Mouse (Mus musculus) heart, adult 2 months (tissue): ENCODE results near the gene E2f7.

Experiments
- CTCF ChIP-seq: fragments of 200-600 bp; IDR thresholded peaks from 2 replicates; pipeline ENCODE4 v1.8.1; 2022; ENCODE audit warnings: antibody characterized with exemption, mild to moderate bottlenecking, moderate library complexity
- EP300 ChIP-seq: fragments of 200-500 bp; IDR thresholded peaks from 2 replicates; pipeline ENCODE4 v1.6.1; 2011; ENCODE audit warnings: low read depth, low read length, control low read depth; ENCODE audit not compliant: insufficient read depth
- POLR2A ChIP-seq: fragments of 200-500 bp; IDR thresholded peaks from 2 replicates; pipeline ENCODE4 v1.6.1; 2011; ENCODE audit warnings: mild to moderate bottlenecking, low read depth, low read length, control low read depth; ENCODE audit not compliant: insufficient read depth

DNA sequence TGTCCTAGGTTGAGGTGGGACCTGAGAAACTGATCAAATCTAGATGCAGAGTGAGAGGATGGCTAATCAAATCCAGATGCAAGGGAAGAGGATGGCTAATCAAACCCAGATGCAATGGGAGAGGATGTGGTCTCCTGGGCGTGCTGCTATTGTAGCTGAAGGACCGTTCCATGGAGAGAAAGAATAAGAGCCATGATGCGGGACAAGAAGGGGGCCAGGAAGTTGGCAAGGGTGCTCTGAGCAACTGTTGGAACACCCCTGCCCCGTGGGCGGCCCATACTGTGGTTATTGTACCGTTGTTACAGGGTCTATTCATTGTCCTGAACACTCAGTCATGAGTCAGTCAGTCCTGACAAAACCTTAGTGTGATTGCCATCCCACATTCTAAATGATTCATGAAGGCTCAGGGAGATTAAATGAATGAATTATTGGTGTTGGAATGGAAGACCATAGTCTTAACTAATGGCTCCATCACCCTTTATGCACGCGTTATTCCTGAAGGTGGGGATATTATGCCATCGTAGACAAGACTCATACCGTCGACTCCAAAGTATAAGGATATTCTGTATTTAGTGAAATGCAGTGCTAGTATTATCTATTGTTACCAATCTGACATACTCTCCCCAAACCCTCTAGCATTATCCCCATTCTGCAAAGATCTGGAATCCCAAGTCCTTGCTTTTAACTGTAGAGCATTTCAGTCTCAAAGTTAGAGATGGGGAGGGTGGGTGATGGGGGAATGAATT is 59.2 kb downstream of the E2f7 start:
- TF ChIP-seq POLR2A = no peak
- no peak for TF ChIP-seq EP300
- TF ChIP-seq CTCF = no peak
